32 mouse cellular contexts compared by ENCODE assay signal in genomic region chr11:80539056-80539455, GRCm38 (mm10).
A peak's percentile ranks its signal among the peaks of the same experiment; 100 is the strongest.
DNase-seq lines count a peak whose midpoint lies in the region; ATAC-seq and TF ChIP-seq lines count a peak whose summit lies in the region.
"Had no signal": no experiment of that assay in that cellular context is flagged by ENCODE, and none has a peak within 500 bp of the region (broad histone marks: within the 10 kb centered on the region; RNA-seq: fewer than 3 reads in every experiment).

No protein-coding gene starts in this region.

- H3K36me3 ChIP-seq in kidney, adult 2 months (ENCODE audit: control insufficient read depth, insufficient read depth, low read length), result no peaks in the 10 kb centered on the region
- H3K36me3 ChIP-seq in myocyte (ENCODE audit: control insufficient read depth, insufficient read depth), result no peaks in the 10 kb centered on the region
- no peaks in the 10 kb centered on the region for H3K36me3 ChIP-seq in hindbrain, embryonic 11.5 days (ENCODE audit: control insufficient read depth, insufficient read depth, low read length)
- H3K36me3 ChIP-seq in intestine, embryonic 15.5 days, result no peaks in the 10 kb centered on the region
- H3K36me3 ChIP-seq: embryonic facial prominence, embryonic 10.5 days; embryonic facial prominence, embryonic 13.5 days; forebrain, embryonic 10.5 days; G1E; heart, embryonic 12.5 days; heart, embryonic 15.5 days; hindbrain, embryonic 10.5 days; hindbrain, embryonic 15.5 days had no signal

- peak; percentile 6 for DNase-seq in kidney, adult 2 months
- no peak for DNase-seq in kidney, adult 9 months
- DNase-seq in Muller cell, postnatal 12 days (ENCODE audit: inconsistent ontology term), result peak; percentile 64
- peak; percentile 17 for DNase-seq in R1 (ENCODE audit: low read depth, low spot score)
- DNase-seq in hindbrain, embryonic 11.5 days (ENCODE audit: low spot score), result no peak
- no peak for DNase-seq in thymus, adult 18-20 months
- DNase-seq: adrenal gland, postnatal 14 days; cerebellum, adult 11 months; cerebellum, adult 8-10 months; cerebellum, postnatal 10 days; cerebellum, postnatal 36 days; embryo, embryonic 11 days; forebrain, postnatal 0 days; gastrocnemius, adult 2 months; gastrocnemius, postnatal 14 days; heart, adult 11 months; heart, postnatal 10 days; heart, postnatal 36 days; kidney, adult 11 months had no signal

- H3K4me3 ChIP-seq in kidney, adult 2 months (ENCODE audit: insufficient read depth, low read depth, low read length), result no peak overlapping the region
- no peak overlapping the region for H3K4me3 ChIP-seq in myocyte
- H3K4me3 ChIP-seq in hindbrain, embryonic 11.5 days (ENCODE audit: low read depth, low read length), result no peak overlapping the region
- no peak overlapping the region for H3K4me3 ChIP-seq in intestine, embryonic 15.5 days (replicated peaks)
- H3K4me3 ChIP-seq: embryonic facial prominence, embryonic 10.5 days; embryonic facial prominence, embryonic 13.5 days; erythroblast, embryonic 14.5 days; forebrain, embryonic 10.5 days; gastrocnemius, adult 2 months; heart, embryonic 12.5 days; heart, embryonic 15.5 days; hindbrain, embryonic 10.5 days; hindbrain, embryonic 15.5 days had no signal

- H3K27ac ChIP-seq in kidney, adult 2 months (ENCODE audit: insufficient read depth, low read depth, low read length), result no peak overlapping the region
- H3K27ac ChIP-seq in hindbrain, embryonic 11.5 days (ENCODE audit: low read depth, low read length), result no peak overlapping the region
- H3K27ac ChIP-seq in intestine, embryonic 15.5 days, result no peak overlapping the region
- H3K27ac ChIP-seq: embryonic facial prominence, embryonic 10.5 days; embryonic facial prominence, embryonic 13.5 days; forebrain, embryonic 10.5 days; gastrocnemius, adult 2 months; heart, embryonic 15.5 days; hindbrain, embryonic 10.5 days; hindbrain, embryonic 15.5 days had no signal

- no peaks in the 10 kb centered on the region for H3K4me1 ChIP-seq in kidney, adult 2 months (ENCODE audit: control insufficient read depth, insufficient read depth, low read length)
- no peaks in the 10 kb centered on the region for H3K4me1 ChIP-seq in hindbrain, embryonic 11.5 days (replicated peaks; ENCODE audit: control insufficient read depth, insufficient read depth, low read length)
- H3K4me1 ChIP-seq in intestine, embryonic 15.5 days (replicated peaks), result no peaks in the 10 kb centered on the region
- H3K4me1 ChIP-seq: embryonic facial prominence, embryonic 10.5 days; embryonic facial prominence, embryonic 13.5 days; forebrain, embryonic 10.5 days; heart, embryonic 12.5 days; heart, embryonic 15.5 days; hindbrain, embryonic 15.5 days had no signal

- H3K4me2 ChIP-seq in myocyte (ENCODE audit: low read depth), result peak overlapping the region; percentile 1
- no peak overlapping the region for H3K4me2 ChIP-seq in hindbrain, embryonic 11.5 days (replicated peaks; ENCODE audit: low read depth, low read length)
- H3K4me2 ChIP-seq in intestine, embryonic 15.5 days (replicated peaks), result no peak overlapping the region
- H3K4me2 ChIP-seq: embryonic facial prominence, embryonic 13.5 days; heart, embryonic 12.5 days; heart, embryonic 15.5 days; hindbrain, embryonic 15.5 days had no signal

- no peaks in the 10 kb centered on the region for H3K79me2 ChIP-seq in myocyte (ENCODE audit: control insufficient read depth, insufficient read depth)

- TF ChIP-seq POLR2A in kidney, adult 2 months (IDR thresholded peaks at IDR 0.05; ENCODE audit: low read depth, low read length), result no peak
- no peak for TF ChIP-seq POLR2A in myocyte (IDR thresholded peaks at IDR 0.05; ENCODE audit: insufficient read length, low read depth)

- ATAC-seq in hindbrain, embryonic 11.5 days (ENCODE audit: low FRiP score), result no peak
- no peak for ATAC-seq in intestine, embryonic 15.5 days
- ATAC-seq: forebrain, embryonic 14.5 days; forebrain, postnatal 0 days had no signal

- H3K27me3 ChIP-seq in kidney, adult 2 months (replicated peaks; ENCODE audit: control insufficient read depth, insufficient read depth, low read length), result no peaks in the 10 kb centered on the region
- no peaks in the 10 kb centered on the region for H3K27me3 ChIP-seq in myocyte (ENCODE audit: control insufficient read depth, insufficient read depth, insufficient read length)
- H3K27me3 ChIP-seq in hindbrain, embryonic 11.5 days (ENCODE audit: control insufficient read depth, insufficient read depth, low read length), result no peaks in the 10 kb centered on the region
- H3K27me3 ChIP-seq in intestine, embryonic 15.5 days (replicated peaks), result no peaks in the 10 kb centered on the region
- H3K27me3 ChIP-seq: CH12.LX; embryonic facial prominence, embryonic 13.5 days; heart, embryonic 15.5 days; hindbrain, embryonic 15.5 days had no signal

- no peak overlapping the region for H3K9ac ChIP-seq in hindbrain, embryonic 11.5 days (ENCODE audit: low read depth, low read length)
- no peak overlapping the region for H3K9ac ChIP-seq in intestine, embryonic 15.5 days
- H3K9ac ChIP-seq: embryonic facial prominence, embryonic 13.5 days; forebrain, postnatal 0 days; heart, embryonic 12.5 days; heart, embryonic 15.5 days; hindbrain, embryonic 15.5 days had no signal

- no peak for TF ChIP-seq CTCF in kidney, adult 2 months (conservative IDR thresholded peaks at IDR 0.05; ENCODE audit: insufficient read depth, insufficient read length, low read depth, low read length)

- 79% methylated on average over 4 of the region's 4 CpGs for WGBS in kidney, adult 2 months
- 85% methylated on average over 4 of the region's 4 CpGs for WGBS in hindbrain, embryonic 11.5 days
- WGBS in intestine, embryonic 15.5 days, result 81% methylated on average over 4 of the region's 4 CpGs

- no peak overlapping the region for H3ac ChIP-seq in myocyte (ENCODE audit: control insufficient read depth, insufficient read length)

- no peaks in the 10 kb centered on the region for H3K9me3 ChIP-seq in hindbrain, embryonic 11.5 days (ENCODE audit: control insufficient read depth, low read length)
- no peaks in the 10 kb centered on the region for H3K9me3 ChIP-seq in intestine, embryonic 15.5 days
- H3K9me3 ChIP-seq: embryonic facial prominence, embryonic 10.5 days; embryonic facial prominence, embryonic 13.5 days; forebrain, embryonic 10.5 days; G1E; heart, embryonic 12.5 days; heart, embryonic 15.5 days; hindbrain, embryonic 10.5 days; hindbrain, embryonic 15.5 days had no signal

TF ChIP-seq in myocyte, 11 proteins besides CTCF, POLR2A, EP300 and RAD21:
- TF ChIP-seq E2F4 (IDR thresholded peaks at IDR 0.05; ENCODE audit: insufficient read depth) (no peak), TCF3 (IDR thresholded peaks at IDR 0.05; ENCODE audit: insufficient read length, low read depth) (no peak), POLR2AphosphoS2 (IDR thresholded peaks at IDR 0.05; ENCODE audit: insufficient read length, low read depth) (no peak), CEBPB (IDR thresholded peaks at IDR 0.05; ENCODE audit: insufficient read depth, poor library complexity, severe bottlenecking) (no peak), REST (IDR thresholded peaks at IDR 0.05; ENCODE audit: insufficient read depth, insufficient read length) (no peak), TCF12 (IDR thresholded peaks at IDR 0.05; ENCODE audit: insufficient read depth, poor library complexity, severe bottlenecking) (no peak), MYOG (IDR thresholded peaks at IDR 0.05; ENCODE audit: control insufficient read depth in 1 of 3, insufficient read depth in 1 of 3, insufficient read length in 2 of 3, low read depth in 2 of 3) (no peak), USF1 (IDR thresholded peaks at IDR 0.05; ENCODE audit: low read depth) (no peak), MAX (IDR thresholded peaks at IDR 0.05; ENCODE audit: low read depth) (no peak), SRF (IDR thresholded peaks at IDR 0.05; ENCODE audit: control insufficient read depth, insufficient read length, low read depth) (no peak), MYOD1 (IDR thresholded peaks at IDR 0.05; ENCODE audit: control insufficient read depth in 1 of 3, insufficient read length in 2 of 3, low read depth in 2 of 3) (no peak)

Comparison
In these comparisons a context has a peak if more than half of its experiments do, and no peak if none do; other contexts are left out.
1. DNase-seq: peak in kidney, adult 2 months (single experiment), Muller cell, postnatal 12 days (single experiment) and R1 (single experiment); none in kidney, adult 9 months (single experiment), hindbrain, embryonic 11.5 days (single experiment) and thymus, adult 18-20 months (0 of 2).